Mouse (Mus musculus) adrenal gland (tissue): Measurements from ENCODE around the gene Pitpnm3.

ENCODE experiments used
- intact Hi-C: fragments of 180-260 bp; cut with DNase I; formaldehyde crosslinking; loops from one replicate; pipeline ENCODE4 v1.15.1; 2025

Gene Pitpnm3

DNA sequence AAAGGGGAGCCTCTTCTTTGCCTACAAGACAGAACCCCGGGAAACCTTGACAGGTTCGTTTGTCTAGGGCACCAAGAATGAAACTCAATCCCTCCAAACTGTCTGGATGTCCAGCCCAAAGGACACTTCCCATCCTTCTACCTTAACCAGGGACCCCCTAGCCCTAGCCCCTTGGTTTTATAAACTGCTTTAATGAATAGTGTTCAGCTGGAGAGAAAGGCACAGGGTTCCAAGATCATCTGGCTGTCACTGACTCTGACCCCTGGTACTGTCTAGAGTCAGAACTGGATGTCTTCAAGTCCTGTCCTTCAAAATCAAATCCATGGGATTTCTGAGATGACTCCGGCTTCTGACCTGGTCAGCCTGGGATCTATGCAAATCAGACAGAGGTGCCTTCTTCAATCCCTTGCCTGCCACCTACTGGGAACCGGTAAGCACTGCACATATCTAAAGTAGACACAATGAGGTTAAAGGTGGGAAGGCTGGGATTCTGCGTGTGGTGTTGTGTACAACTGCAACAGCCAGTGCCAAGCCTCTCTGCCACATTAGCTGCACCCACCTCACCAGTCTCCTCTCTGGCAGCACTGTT is 111.3 kb downstream of the Pitpnm3 start:
- intact Hi-C loops = loop anchor here (2.0 to 5.0 kb wide), 2 partner anchors 33 to 677 kb away; no protein-coding TSS in a partner anchor

DNA sequence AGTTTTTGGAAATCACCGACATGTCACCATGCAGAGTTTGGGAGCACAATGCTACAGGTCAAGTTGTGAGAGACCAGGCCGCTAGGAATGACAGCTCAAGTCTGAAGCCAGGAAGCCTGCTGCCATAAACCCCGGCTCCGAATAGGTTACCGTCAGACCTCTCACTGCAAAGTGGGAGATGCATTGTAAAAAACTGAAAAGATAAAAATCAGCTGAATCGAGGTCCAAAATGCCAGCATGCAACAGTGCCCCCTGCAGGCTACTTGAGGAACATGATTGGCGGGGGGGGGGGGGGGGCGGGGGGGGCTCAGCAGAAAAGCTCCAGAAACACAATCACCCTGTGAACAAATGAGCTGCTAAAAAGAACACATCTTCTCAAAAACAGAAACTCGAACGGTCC is 112.0 kb downstream of the Pitpnm3 start:
- intact Hi-C loops = loop anchor here (5.0 kb wide), 1 partner anchor 676 kb away; no protein-coding TSS in a partner anchor

GRCm38 (mm10) chr11:72022827-72023226 is 112.8 kb downstream of the Pitpnm3 start:
- intact Hi-C loops = loop anchor here (5.0 kb wide), 1 partner anchor 676 kb away; no protein-coding TSS in a partner anchor

DNA sequence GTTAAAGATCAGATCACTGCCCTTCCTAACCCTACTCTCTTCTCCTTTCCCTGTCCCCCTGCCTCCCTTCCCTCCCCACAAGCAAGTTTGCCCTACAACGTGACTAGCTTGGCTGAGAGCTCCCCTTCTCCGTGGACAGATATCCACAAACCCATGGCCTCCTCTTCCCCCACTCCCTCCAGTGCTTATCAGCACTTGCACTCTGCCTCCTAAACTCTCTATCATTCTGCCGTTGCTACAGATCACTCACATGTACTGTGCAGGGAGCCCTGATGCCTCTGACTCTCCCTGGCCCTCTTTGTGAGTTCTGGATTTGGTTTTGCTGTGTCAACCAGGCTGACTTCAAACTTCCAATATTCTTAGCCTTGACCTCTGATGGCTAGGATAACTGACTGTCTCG is 114.6 kb downstream of the Pitpnm3 start:
- intact Hi-C loops = loop anchor here (5.0 kb wide), 1 partner anchor 674 kb away; no protein-coding TSS in a partner anchor

DNA sequence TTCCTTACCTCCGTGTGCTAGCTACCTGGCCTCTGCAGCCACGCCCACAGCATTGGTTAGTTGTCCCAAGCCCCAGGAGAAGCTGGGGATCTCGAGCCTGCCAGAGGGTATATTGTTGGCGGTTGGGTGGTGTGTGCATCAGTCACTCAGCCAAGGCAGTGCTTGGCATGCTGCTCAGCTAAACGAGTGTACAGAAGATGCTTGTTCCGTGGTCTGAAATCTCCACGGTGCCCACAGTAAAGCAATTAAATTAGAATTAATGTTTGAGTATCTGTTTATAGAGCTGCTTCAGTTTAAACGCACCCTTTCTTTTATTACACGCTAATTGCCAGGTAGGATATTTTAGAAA is 118.4 kb downstream of the Pitpnm3 start:
- intact Hi-C loops = no loop called here

- intact Hi-C loops = no loop called here
These were observed 118.9 kb downstream of the Pitpnm3 start for GRCm38 (mm10) chr11:72016518-72017252.

DNA sequence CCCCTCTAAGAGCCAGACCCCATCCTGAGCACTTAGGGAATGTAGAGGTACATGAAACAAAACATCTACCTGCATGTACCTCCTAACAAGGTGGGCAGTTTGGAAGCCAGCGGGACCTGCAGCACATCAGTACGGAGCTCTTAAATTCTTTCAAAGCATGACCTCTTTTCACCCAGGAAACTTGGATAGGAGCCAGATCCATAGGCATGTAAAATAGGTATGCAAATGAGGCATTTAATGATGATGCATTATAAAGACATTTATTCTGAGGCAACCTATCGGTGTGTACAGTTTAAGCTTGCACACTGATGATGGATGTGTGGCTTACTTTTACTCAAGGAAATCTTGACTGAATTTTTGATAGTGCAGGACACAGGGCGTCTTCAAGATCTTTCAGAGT is 120.9 kb downstream of the Pitpnm3 start:
- intact Hi-C loops = no loop called here

- intact Hi-C loops = no loop called here
These were observed 123.6 kb downstream of the Pitpnm3 start for GRCm38 (mm10) chr11:72011955-72012354.

GRCm38 (mm10) chr11:72010940-72011722 is 124.4 kb downstream of the Pitpnm3 start:
- intact Hi-C loops = no loop called here

DNA sequence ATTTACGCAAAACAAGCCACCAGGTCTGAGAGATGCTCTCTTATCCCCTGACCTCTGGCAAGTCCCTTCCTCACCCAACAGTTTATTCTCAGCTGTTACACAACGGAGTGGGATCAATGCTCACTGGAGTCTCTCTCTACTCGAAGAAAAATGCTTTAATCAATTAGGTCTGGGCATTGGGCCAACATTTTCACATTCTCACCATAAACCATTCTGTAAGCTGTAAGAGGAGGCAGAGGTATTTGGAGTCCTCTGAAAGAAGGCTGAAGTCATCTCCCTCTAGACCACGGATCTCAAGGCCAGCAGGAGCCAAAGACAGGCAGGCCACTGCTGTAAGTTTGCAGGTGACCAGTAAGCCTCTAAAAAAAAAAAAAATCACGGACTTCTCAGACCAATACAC is 125.2 kb downstream of the Pitpnm3 start:
- intact Hi-C loops = no loop called here

DNA sequence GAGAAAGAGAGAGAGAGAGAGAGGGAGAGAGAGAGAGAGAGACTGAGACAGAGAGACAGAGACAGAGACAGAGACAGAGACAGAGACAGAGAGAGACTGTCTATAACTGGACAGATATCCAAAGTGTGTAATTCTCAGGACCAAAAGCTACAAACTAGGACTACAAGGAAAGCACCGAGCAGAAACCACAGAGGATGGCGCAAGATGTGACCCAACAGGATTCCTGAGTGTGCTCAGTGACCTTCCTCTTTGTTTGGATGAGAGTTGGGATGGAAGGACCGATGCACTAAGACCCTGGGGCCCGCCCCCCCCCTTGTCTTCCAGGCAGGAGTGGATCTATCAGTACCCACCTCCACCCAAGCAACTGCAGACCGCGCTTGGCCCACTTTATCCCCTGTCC is 130.0 kb downstream of the Pitpnm3 start:
- intact Hi-C loops = no loop called here

- intact Hi-C loops = no loop called here
These were observed 132.4 kb downstream of the Pitpnm3 start for GRCm38 (mm10) chr11:72003171-72003570.

DNA sequence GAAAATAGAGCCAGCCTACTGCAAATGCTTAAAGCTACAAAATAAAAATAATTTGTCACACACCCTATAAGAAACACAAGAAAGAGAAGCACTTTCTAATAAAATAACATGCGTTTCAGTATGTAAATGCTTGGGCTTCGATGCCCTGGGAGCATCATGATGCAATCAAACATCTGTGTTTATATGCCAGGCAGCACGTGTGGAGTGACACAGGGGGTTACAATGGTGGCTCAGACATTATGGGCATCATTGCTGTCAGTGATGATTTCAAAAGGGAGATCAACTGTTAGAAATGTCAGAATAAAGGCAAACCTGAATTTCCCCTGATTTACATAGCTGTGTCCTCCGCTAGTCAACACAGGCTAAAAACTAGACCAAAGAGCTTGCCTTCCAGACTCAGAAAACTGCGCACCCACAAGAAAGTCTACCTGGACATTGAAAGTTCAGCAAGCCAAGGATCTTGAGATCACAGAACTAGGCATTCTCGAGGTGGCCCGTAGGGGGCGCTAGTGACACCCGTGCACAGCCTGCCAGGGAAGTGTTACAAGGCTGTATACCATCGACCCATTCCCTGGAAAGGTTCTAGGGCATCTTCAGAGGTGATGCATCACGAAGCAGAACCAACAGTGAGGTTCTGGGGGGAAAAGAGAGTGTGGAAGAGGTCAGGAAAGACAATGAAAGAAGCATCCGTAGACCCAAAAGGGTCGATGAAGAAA is 133.3 kb downstream of the Pitpnm3 start:
- intact Hi-C loops = no loop called here

GRCm38 (mm10) chr11:72000194-72000593 is 135.4 kb downstream of the Pitpnm3 start:
- intact Hi-C loops = no loop called here
